Mouse (Mus musculus) 416B (cell line): ENCODE measurements around the gene Cdh12.
"Not testable (repeated sequence)": the region's sequence is repeated elsewhere in the genome, so short reads cannot be mapped to it uniquely, and the experiment has no call there.

Source experiments
- DNase-seq: peaks from one replicate; pipeline ENCODE4 v3.0.0; 2011; ENCODE audit warnings: low read depth

Gene Cdh12

DNA sequence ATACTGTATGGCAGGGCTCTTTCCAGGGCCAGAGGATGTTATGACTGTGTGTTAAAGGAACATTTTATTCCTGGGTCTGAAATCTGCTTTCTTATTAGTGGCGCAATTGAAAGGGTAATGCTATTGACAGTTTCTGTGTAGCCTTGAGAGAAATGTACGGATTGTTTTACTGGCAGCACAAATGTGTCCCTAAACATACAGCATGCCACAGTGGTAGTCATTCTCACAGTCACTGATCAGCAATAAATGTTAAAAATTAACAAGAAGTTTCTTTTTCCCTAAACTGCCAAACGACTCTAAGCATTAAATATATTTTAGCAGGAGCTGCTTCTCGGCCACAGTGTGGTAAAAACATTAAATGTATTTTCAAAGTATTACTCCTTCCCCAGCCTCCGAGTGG lies 926.4 kb downstream of the Cdh12 start:
- no peak for DNase-seq

GRCm38 (mm10) chr15:21375871-21376270 lies 926.8 kb downstream of the Cdh12 start:
- no peak for DNase-seq

GRCm38 (mm10) chr15:21391442-21391841 lies 942.4 kb downstream of the Cdh12 start:
- DNase-seq, result not testable (repeated sequence)

DNA sequence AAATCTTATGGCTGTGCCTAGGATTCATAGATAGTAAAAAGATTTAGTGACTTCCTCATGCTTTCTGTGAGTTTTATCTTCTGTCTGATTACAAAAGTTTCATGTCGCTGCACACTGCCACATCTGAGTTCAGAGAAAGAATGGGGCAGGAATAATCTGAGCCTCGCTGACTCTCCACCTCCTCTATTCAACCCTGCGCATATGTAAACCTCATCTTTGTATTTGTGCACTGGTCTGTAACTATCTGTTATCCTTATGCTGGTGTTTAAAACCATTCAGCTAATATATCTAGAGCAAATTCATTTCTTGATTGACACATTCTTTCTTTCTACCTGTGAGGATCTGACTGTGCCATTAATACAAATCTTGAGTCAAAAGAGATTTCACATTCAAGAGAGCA lies 944.0 kb downstream of the Cdh12 start:
- no peak for DNase-seq

GRCm38 (mm10) chr15:21405196-21405595 lies 956.1 kb downstream of the Cdh12 start:
- DNase-seq, result no peak

DNA sequence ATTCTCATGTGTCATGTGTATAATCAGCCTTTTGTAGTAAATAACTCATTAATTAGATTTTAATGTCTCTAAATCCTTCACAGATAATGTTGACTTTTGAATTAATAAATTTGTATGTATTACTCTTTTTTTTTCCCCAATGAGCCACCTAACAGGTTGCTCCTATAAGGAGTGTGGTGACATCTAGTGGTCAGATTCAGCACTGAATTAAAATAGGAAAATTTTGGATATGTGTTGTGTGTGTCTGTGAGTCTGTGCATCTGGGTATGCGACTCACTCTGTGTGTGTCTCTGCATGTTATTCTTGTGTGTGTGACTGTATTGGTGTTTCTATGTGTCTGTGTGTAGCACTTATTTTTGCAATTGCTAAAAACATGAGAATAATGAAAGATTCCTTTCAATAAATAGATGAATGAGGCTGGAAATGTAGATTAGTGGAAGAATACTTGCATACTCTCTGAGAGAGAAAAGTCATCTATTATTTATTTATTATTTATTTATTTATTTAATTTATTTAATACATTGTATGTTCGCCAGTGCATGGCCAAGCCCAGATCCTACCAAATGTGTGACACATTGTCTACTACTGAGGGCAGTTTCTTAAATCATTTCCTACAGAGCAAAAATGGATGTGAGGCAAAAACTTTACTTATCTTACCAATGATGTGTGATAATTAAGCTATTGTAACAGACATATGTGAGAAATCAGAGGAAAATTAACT lies 958.4 kb downstream of the Cdh12 start:
- peak; percentile 58 for DNase-seq

DNA sequence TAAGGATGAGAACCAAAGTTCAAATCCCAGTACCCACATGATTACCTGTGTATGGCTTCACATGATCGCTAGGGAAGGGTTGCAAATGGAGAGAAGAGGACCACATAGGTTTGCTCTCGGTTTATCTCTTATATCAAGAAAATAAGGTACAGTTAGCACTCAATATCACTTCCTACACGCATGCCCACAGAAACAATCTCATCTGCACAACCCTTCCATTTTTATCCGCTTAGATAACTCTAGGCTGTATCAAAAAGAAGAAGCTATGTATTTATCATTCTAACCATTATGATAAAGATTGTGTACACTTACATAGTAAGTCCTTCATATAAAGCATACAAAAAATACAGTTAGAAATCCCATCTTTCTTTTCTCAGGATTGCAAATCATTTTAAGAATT lies 988.3 kb downstream of the Cdh12 start:
- no peak for DNase-seq

DNA sequence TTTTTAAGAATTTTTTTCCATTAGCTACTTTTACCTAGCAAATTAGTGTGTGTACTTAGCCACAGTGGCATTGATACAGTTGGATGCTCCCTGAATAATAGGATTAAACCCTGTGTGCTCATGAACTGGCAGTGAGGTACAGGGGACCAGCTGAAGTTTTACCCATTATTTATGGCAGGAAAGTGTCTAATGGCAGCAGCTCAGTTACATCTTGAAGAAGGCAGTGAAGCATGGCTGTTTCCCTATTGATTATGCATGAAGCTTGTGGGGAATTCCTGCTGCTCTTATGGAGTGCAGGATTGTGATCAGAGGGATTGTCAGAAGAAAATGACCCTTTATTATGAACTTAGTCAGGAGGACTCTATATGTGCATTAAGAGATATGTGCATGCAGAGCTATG lies 988.9 kb downstream of the Cdh12 start:
- DNase-seq, result no peak

GRCm38 (mm10) chr15:21458098-21458497 lies 1009.0 kb downstream of the Cdh12 start:
- no peak for DNase-seq

DNA sequence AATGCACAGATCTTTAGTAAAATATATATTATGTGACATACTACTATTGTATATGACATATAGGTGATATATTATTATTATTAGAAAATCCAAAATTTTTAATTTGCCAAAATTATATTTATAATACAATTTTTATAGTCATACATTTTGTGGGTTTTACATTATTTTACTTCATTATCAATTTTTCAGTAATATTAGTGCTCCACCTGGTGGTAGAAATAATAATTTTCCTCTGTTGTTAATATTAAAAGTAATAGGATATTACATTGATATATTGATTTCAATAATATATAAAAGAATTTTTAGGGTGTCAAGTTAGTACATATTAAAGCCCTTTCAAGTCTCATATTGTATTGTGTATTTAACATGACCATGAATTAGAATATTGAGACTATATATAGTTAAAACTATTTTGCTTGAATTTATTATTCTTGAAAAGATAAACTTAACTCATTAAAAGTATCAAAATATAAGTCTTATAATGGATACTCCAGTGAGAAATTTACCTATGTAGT lies 1070.3 kb downstream of the Cdh12 start:
- peak; percentile 15 for DNase-seq

- peak; percentile 13 for DNase-seq
Measured at GRCm38 (mm10) chr15:21530804-21531203, 1081.7 kb downstream of the Cdh12 start.

- peak; percentile 52 for DNase-seq
Measured at GRCm38 (mm10) chr15:21536909-21537308, 1087.8 kb downstream of the Cdh12 start.

GRCm38 (mm10) chr15:21544786-21545185 lies 1095.7 kb downstream of the Cdh12 start:
- no peak for DNase-seq

- no peak for DNase-seq
Measured at GRCm38 (mm10) chr15:21555981-21556380, 1106.9 kb downstream of the Cdh12 start.

- no peak for DNase-seq
Measured at GRCm38 (mm10) chr15:21566314-21567051, 1117.4 kb downstream of the Cdh12 start.

DNA sequence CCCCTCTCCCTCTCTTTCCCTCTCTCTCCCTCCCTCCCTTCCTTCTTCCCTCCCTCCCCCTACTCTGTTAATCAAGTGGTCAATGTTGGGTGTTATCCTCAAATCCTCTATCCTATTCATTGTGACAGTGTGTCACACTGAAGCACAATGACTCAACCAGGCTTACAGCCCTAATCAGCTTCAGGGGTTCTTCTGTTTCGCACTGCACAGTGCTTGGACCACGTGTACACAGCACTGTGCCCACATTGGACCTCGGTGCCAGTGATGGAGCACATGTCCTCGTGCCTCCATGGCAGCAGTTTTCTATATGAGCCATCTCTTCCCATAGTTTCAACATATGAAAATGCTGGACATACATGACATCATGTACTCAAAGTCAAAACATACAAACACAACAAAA lies 1155.4 kb downstream of the Cdh12 start:
- DNase-seq, result no peak
